Mouse (Mus musculus) bone marrow, adult 2 months (tissue): ENCODE data around the gene E2f2. TPM values are rescaled to one million over a fixed set of nuclear protein-coding genes. Genes with fewer than 3 reads are reported as not detected.

ENCODE experiments used
- H3K27ac ChIP-seq: fragments of 200-500 bp; 2 replicates; pipeline ENCODE4 v1.5.1; 2012; ENCODE audit warnings: low read depth, mild to moderate bottlenecking, control low read depth, inconsistent platforms, low read length; ENCODE audit not compliant: control insufficient read depth, poor library complexity, insufficient read depth
- H3K4me1 ChIP-seq: fragments of 200-500 bp; 2 replicates; pipeline ENCODE4 v1.6.1; 2011; ENCODE audit warnings: low read length; ENCODE audit not compliant: control insufficient read depth, insufficient read depth
- H3K4me3 ChIP-seq: fragments of 200-500 bp; replicated peaks from 2 replicates; pipeline ENCODE3; 2011; ENCODE audit warnings: mild to moderate bottlenecking, low read depth, low read length, control low read depth; ENCODE audit not compliant: control insufficient read depth
- CTCF ChIP-seq: fragments of 200-500 bp; IDR thresholded peaks from 2 replicates; pipeline ENCODE4 v1.5.1; 2011; ENCODE audit warnings: low read length, control low read depth; ENCODE audit not compliant: control insufficient read depth, insufficient read depth
- POLR2A ChIP-seq: fragments of 200-500 bp; IDR thresholded peaks from 2 replicates; pipeline ENCODE4 v1.6.1; 2011; ENCODE audit warnings: low read depth, mild to moderate bottlenecking, control low read depth, low read length, borderline replicate concordance; ENCODE audit not compliant: control insufficient read depth
- WGBS: fragments of 180-500 bp; shearing (Covaris S2); methylation state at CpG from one replicate; pipeline ENCODE4 v1.1.7; 2018; 5-methylcytosine and 5-hydroxymethylcytosine counted together
- polyA plus RNA-seq: library from polyadenylated mRNA; stranded (reverse); fragments of >200 nt; gene quantifications from 2 replicates; pipeline ENCODE4 v1.2.4, GENCODE M21; 2011; ENCODE audit warnings: low replicate concordance; ENCODE audit not compliant: missing spikeins, insufficient read depth, insufficient read length

The E2f2 gene
- 146 and 157 TPM in 2 replicates for polyA plus RNA-seq

DNA sequence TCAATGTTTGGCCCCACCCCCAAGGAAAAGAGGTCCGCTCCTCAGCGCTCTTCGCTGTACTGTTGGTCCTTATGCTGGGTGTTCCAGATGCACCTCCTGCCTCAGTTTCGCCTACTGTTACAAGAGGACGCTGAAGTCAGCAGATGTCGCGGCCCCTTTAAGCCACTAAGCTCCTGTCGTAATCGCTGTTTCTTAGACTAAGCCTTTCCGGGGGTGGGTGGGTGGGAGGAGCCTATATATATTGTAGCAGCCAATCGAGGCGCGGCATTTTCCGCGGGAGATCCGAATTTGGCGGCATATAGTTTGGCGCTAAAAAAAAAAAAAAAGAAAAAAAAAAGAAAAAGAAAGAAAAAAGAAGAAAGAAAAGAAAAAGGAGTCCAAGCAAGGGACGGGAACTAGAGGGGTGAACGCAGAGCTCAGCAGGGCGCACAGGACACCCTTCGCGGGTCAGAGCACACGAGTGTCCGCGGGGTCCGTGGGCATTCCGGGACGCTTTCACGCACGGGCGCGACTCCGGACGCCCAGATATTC lies at the start of gene E2f2:
E2f2 (plus strand) TSS at position 384 of the 531 bp plus-strand sequence.
- H3K4me1 ChIP-seq, result peaks cover 15% of the 10 kb centered on the region
- H3K4me3 ChIP-seq, result peak within 1 kb of the TSS; percentile 96
- under 1% methylated on average over 35 of the region's 35 CpGs for WGBS
- peak within 1 kb of the TSS; percentile 97 for H3K27ac ChIP-seq
- no peak for TF ChIP-seq CTCF
- TF ChIP-seq POLR2A, result no peak

- H3K4me1 ChIP-seq, result peaks cover 8% of the 10 kb centered on the region
- TF ChIP-seq POLR2A (no peak), CTCF (no peak)
- WGBS, result 37% methylated on average over 8 of the region's 8 CpGs
- H3K27ac ChIP-seq, result no peak overlapping the region
- H3K4me3 ChIP-seq, result no peak overlapping the region
These were observed 48.9 kb upstream of the E2f2 start for GRCm38 (mm10) chr4:136123111-136123791.

DNA sequence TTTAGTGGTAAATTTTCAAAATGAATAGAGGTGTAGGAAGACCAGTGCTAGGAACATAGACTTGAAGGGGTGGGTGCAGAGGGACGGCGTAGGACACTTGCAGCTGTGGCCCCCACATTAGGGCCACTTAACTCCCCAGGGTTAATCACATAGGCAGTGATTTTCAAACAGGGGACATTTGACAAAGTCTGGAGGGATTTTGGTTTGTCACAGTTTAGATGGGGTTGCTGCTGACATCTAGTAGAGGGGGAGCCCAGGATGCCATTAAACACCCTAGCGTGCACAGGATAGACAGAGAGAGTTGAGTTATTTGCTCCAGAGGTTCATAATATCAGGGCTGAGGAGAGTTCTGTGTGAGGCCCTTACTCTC lies 48.4 kb upstream of the E2f2 start:
- TF ChIP-seq CTCF (no peak), POLR2A (no peak)
- WGBS, result 87% methylated on average over 3 of the region's 3 CpGs
- Histone ChIP-seq H3K4me1 (peaks cover 8% of the 10 kb centered on the region), H3K27ac (no peak overlapping the region), H3K4me3 (no peak overlapping the region)

DNA sequence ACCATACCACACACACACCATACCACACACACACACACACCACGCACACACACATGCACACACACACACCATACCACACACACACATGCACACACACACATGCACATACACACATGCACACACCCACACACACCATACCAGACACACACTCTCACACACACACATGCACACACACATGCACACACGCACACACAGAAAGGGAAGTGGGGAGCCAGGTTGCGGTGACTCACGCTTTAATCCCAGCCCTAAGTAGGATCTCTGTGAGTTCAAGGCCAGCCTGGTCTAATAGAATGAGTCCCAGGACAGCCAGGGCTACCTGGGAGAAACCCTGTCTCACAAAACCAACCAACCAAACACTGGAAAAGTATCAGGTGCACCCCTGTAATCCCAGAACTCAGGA lies 47.6 kb upstream of the E2f2 start:
- 81% methylated on average over 4 of the region's 4 CpGs for WGBS
- Histone ChIP-seq H3K27ac (no peak overlapping the region), H3K4me1 (peaks cover 8% of the 10 kb centered on the region), H3K4me3 (no peak overlapping the region)
- TF ChIP-seq CTCF (no peak), POLR2A (no peak)

GRCm38 (mm10) chr4:136125458-136125857 lies 46.7 kb upstream of the E2f2 start:
- peaks cover 8% of the 10 kb centered on the region for H3K4me1 ChIP-seq
- H3K27ac ChIP-seq, result no peak overlapping the region
- WGBS, result 69% methylated on average over 11 of the region's 11 CpGs
- H3K4me3 ChIP-seq, result no peak overlapping the region
- TF ChIP-seq POLR2A (no peak), CTCF (no peak)

DNA sequence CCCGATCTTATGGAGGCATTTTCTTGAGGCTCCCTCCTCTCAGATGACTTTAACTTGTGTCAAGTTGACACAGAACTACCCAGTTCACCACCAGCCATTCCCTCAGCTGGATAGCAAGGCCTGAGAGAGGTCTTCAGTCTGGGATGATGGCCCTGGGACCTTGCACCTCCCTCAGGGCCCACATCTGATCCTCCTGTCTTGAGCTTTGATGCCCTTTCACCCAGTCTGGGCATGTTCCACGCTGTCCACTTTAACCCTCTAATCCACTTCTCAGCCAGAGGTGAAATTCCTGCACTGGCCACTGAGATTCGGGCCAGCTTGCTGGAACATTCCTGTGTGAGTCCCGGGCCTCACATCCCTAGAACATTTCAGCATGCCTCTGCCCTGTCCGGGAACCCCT lies 46.2 kb upstream of the E2f2 start:
- WGBS, result 83% methylated on average over 5 of the region's 5 CpGs
- TF ChIP-seq POLR2A (no peak), CTCF (no peak)
- H3K4me3 ChIP-seq, result no peak overlapping the region

DNA sequence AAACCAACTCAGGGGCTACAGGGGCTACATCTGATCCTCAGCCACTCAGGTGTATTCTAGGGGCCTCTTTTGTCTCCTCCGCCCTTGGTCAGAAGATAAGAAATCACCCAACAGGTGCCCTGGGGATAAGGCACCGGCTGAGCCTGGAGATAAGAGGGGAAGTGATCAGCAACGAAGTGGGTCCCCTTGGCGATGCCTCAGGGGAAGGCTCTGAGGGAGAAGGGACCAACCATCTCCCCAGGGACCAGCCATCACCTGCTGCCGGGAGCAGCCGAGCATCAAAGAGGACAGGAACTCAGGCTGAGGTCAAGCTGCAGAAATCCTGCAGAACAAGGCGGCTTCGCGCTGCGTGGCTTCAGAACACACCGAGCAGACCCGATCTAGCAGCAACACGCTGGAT lies 44.5 kb upstream of the E2f2 start:
- peaks cover 7% of the 10 kb centered on the region for H3K4me1 ChIP-seq
- 54% methylated on average over 13 of the region's 13 CpGs for WGBS
- H3K27ac ChIP-seq, result no peak overlapping the region
- no peak for TF ChIP-seq POLR2A
- TF ChIP-seq CTCF, result no peak
- H3K4me3 ChIP-seq, result no peak overlapping the region

More for the DNA sequence above, 46.2 kb upstream of the E2f2 start:
- Histone ChIP-seq H3K27ac (no peak overlapping the region), H3K4me1 (peaks cover 8% of the 10 kb centered on the region)

DNA sequence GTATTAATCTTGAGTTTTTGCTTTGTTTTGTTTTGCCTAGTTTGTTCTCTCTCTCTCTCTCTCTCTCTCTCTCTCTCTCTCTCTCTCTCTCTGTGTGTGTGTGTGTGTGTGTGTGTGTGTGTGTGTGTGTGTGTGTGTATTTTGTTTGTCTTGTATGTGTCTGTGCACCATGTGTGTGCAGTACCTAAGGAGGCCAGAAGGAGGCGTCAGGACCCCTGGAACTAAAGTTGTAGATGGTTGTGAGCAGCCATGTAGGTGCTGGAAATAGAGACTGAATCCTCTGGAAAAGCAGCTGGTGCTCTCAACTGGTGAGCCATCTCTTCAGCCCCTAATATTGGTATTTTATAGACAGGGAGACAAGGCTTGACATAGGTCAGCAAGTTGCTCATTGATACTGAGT lies 42.4 kb upstream of the E2f2 start:
- H3K4me3 ChIP-seq, result no peak overlapping the region
- no peak for TF ChIP-seq CTCF
- no peak for TF ChIP-seq POLR2A
- H3K27ac ChIP-seq, result no peak overlapping the region
- 69% methylated on average over 1 of the region's 1 CpGs for WGBS
- H3K4me1 ChIP-seq, result no peaks in the 10 kb centered on the region; the same call in 1 of the 2 replicates

- Histone ChIP-seq H3K27ac (no peak overlapping the region), H3K4me3 (no peak overlapping the region), H3K4me1 (no peaks in the 10 kb centered on the region)
- TF ChIP-seq POLR2A (no peak), CTCF (no peak)
- WGBS, result 28% methylated on average over 9 of the region's 9 CpGs
These were observed 38.4 kb upstream of the E2f2 start for GRCm38 (mm10) chr4:136133801-136134200.
